Mouse (Mus musculus) urinary bladder, adult 18-20 months (tissue): Measurements from ENCODE around the gene Gcg.

Experiments used
- DNase-seq, 2 experiments: peaks; one replicate each; pipeline ENCODE4 v3.0.0; 2022; ENCODE audit warnings: low spot score in 2 of 2, mixed read lengths in 2 of 2

Gene Gcg

GRCm38 (mm10) chr2:62483550-62483949, at the start of gene Gcg:
Gene Gcg, minus strand, starts transcription at chr2:62483650.
- no peak for DNase-seq

DNA sequence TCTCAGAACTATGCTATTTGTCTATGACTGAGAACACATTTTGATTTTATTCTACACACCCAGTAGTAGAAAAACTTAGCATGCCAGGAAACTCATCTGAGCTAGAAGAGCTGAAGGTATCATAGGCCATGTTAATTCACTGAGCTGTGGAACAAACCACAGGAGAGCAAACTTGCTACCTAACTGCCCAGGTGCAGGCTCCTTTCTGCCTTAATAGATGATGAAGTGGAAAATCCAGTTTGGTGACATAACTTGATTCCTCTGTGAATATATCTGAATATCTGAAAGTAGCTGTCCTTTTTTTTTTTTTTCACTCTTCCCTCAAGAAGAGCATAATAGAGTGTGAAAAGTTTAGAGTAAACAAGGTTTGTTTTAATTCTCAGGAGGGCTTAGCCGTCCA, 47.6 kb upstream of the Gcg start:
- DNase-seq = no peak

DNA sequence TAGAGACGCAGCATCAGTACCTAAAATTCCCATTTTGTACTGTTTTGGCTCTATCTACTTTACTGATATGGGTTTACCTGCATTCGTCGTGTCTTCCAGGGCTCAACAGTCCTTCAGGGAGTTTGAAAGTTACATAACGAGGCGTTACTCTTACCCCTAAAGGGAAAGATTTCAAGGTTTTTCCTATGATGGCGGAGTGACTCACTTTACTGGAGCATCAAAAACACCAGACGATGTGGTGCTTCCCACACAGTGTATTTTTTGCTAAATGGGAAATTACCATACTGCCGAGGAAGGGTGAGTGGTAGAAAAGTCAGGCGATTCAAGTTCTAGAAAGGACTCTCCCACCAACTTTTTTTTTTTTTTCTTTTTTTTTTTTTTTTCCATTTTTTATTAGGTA, 42.9 kb upstream of the Gcg start:
- no peak for DNase-seq

DNA sequence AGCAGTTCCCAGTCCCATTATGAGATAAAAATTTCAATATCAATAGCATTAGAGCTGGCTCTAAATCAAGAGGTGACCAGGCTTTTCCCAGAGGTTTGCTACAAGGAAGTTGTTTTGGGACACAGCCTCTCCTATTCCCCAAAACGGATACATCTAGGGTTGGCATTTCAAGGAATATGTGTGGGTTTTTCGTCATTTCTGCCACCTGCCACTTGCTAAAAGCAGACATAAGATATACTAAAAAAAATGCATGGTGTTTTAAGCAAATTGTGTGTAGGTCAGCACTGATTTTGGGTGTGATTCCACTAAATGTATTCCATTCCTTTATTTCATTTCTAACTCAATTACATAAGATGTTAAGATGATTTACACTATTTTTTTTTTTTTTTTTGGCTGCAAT, 34.3 kb upstream of the Gcg start:
- DNase-seq = no peak

DNA sequence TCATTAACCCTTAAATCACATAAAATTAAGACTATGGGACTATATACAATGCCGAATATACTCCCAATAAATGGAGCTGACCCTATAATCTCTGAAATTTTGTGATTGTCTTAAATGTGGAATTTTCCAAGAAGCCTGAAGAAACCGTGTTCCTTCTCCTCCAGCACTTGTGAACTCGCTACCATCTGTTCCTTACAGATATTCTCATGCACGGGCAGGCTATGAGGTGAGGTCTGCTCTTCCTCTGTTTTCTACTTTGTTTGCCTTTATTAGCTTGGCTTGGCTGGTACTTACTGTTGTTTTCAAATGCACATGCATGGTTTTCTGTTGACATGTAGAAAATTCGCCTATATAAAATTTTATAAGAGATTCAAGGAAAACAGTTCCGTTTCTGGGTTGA, 31.0 kb upstream of the Gcg start:
- no peak for DNase-seq

- DNase-seq = no peak
These were observed 30.0 kb upstream of the Gcg start for GRCm38 (mm10) chr2:62513477-62513876.

- DNase-seq = no peak
These were observed 23.7 kb upstream of the Gcg start for GRCm38 (mm10) chr2:62507130-62507529.

- no peak for DNase-seq
These were observed 23.0 kb upstream of the Gcg start for GRCm38 (mm10) chr2:62506441-62506840.

GRCm38 (mm10) chr2:62504269-62504796, 20.9 kb upstream of the Gcg start:
- no peak for DNase-seq

DNA sequence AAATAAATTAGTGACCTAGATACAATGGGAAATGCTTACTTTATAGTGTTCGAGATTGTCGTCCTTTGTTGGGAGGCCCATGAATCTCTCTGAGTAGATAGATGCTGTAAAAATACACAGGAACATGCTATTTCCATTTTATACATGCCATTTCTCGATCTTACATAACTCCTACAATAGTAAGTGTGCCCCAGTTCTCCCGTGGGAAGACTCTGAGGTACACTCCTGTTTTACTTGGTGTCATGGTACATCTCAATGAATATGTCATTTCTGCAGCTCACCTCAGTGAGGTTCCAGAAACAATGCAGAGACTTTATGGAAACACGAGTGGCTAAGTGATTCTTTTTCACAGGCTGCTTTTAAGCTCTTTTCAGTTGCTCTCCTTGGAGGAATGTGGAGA, 19.9 kb upstream of the Gcg start:
- DNase-seq = no peak

- no peak for DNase-seq
These were observed 19.1 kb upstream of the Gcg start for GRCm38 (mm10) chr2:62502516-62502915.

- no peak for DNase-seq
These were observed 15.4 kb upstream of the Gcg start for GRCm38 (mm10) chr2:62498821-62499220.

- DNase-seq = no peak
These were observed 14.6 kb upstream of the Gcg start for GRCm38 (mm10) chr2:62498086-62498485.

GRCm38 (mm10) chr2:62497333-62498002, 14.0 kb upstream of the Gcg start:
- DNase-seq = no peak

DNA sequence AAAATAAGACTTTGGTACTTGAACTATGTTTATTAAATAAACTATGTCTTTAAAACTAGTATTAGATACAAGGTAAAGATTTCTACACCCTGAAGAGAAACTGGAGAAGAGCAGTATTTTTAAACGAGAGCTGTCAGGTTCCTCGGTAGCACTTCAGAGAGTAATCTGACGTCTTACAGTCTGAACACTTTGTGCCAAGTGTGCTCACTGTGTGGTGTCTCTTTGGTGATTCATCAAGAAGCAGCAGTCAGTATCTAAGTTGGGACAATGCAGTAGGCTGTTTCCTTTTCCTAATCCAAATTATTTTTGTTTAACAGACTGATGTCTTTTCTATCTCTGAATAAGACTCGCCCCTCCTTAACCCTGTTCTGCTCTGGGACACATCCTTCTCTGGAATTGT, 12.0 kb upstream of the Gcg start:
- no peak for DNase-seq

DNA sequence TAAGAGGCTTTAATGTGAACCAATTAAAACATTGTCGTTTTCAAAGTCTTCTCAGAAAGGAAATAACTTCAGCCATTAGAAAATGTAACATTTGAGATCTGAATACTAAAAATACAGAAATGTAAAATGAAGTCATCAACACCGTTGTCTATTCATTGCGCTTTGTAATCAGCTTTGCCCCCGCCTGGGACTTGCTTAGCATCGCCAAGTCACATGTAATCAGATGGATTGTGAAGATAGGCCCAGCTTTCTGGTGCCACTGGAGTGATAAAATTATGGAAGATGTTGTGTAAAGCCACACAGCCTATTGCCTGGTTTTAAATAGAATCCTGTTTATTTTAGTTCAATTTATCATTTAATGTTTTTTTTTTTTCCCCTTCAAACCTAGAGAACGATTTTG, 6.4 kb upstream of the Gcg start:
- no peak for DNase-seq

DNA sequence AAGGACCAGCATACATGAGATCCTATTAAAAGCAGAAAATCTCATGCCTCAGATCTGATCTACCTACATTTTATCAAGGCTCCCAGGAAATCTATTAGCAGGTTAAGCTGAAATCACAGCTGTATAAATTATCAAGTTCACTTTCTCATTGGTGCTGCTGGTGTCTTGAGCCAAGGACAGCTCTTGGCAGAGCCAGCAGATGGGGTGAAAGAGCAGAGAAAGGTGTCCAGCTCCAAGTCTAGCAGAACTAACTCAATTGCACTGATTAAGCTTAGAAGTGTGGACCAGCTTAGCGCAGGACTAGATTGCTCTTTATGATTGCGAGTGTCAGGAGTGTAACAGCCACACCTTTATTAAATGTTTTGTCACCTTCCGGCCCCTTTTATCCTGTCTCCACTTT, 1.5 kb upstream of the Gcg start:
- DNase-seq = no peak

- no peak for DNase-seq
These were observed 2.9 kb downstream of the Gcg start for GRCm38 (mm10) chr2:62480285-62481198.

- no peak for DNase-seq
These were observed 13.9 kb downstream of the Gcg start for GRCm38 (mm10) chr2:62469551-62469950.

DNA sequence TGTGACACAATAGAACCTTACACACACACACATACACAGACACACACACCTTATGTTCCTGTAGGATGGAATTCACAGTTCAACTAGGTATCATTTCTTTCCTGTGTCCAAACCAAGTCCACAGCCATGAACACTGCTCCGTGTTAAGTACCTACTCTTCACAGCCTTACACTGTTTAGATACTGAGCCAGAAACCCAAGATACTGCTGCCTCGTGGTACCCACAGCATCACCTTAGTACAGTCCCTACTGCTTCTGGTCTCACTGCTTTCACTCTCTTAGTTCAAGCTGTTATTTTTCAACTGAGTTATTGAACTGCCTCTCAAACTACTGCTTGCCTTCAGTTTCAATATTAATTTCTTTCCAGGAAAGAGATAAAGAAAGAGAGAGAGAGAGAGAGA, 20.2 kb downstream of the Gcg start:
- DNase-seq = no peak

- DNase-seq = no peak
These were observed 21.3 kb downstream of the Gcg start for GRCm38 (mm10) chr2:62462174-62462573.

DNA sequence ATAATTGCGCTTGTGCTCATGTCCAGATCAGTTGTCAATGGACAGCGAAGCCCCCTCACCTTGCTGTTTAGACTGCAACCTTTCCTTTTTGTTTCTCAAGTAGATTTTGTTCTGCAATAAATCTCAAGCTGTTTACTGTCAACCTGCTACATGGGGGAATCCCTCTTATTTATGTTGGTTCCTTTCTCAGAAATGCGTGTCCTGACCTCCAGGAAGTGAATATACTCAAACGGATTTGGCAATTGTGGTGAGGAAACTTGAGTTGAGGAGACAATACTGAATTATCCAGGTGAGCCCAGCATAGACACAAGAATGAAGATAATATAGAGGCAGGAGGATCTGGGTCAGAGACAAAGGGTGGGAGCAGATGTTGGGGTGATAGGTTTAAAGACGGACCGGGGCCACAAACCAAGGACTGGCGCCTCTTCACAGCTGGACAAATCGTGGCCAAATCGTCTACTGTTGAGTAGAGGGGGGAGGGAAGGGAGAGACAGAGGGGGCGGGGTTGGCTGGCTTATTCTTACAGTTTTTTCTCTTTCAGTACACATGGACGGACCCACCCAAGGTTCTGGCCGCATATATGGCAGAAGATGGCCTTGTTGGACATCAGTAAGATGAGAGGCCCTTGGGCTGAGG, 22.5 kb downstream of the Gcg start:
- DNase-seq = no peak
